Comparison of ENCODE assay signal across 10 mouse cellular contexts in genomic region chr15:100627774-100628370, GRCm38 (mm10). TPM values are rescaled to one million over a fixed set of nuclear protein-coding genes. Genes with fewer than 3 reads are reported as not detected.
DNase-seq lines count a peak whose midpoint lies in the region; ATAC-seq and TF ChIP-seq lines count a peak whose summit lies in the region.
"Had no signal": no experiment of that assay in that cellular context is flagged by ENCODE, and none has a peak within 500 bp of the region (broad histone marks: within the 10 kb centered on the region; RNA-seq: fewer than 3 reads in every experiment).

No protein-coding gene starts in this region.

- H3K9ac ChIP-seq in hindbrain, embryonic 16.5 days (ENCODE audit: low read depth, low read length): no peak overlapping the region
- no peak overlapping the region; the same call in 1 of the 2 replicates for H3K9ac ChIP-seq in ES-E14 (ENCODE audit: insufficient read depth, low read depth, low read length, poor library complexity, severe bottlenecking)
- 0 out of 2 replicates have a peak overlapping the region, but pooled peaks have one; percentile 1 for H3K9ac ChIP-seq in limb, embryonic 14.5 days (ENCODE audit: low read depth, low read length, severe bottlenecking)
- H3K9ac ChIP-seq: hindbrain, embryonic 15.5 days; midbrain, embryonic 15.5 days had no signal

- no peaks in the 10 kb centered on the region for H3K36me3 ChIP-seq in hindbrain, embryonic 10.5 days
- H3K36me3 ChIP-seq in hindbrain, embryonic 16.5 days (ENCODE audit: control insufficient read depth, insufficient read depth, low read length): no peaks in the 10 kb centered on the region
- H3K36me3 ChIP-seq in ES-E14 (ENCODE audit: control insufficient read depth, insufficient read depth, low read length, poor library complexity, severe bottlenecking): peaks cover 9% of the 10 kb centered on the region; the same call in 1 of the 2 replicates
- H3K36me3 ChIP-seq in limb, embryonic 14.5 days (ENCODE audit: control insufficient read depth, insufficient read depth, low read length): no peaks in the 10 kb centered on the region
- H3K36me3 ChIP-seq: hindbrain, embryonic 15.5 days; midbrain, embryonic 15.5 days had no signal

- no peak overlapping the region for H3K4me2 ChIP-seq in hindbrain, embryonic 16.5 days (ENCODE audit: low read length)
- no peak overlapping the region; the same call in 1 of the 2 replicates for H3K4me2 ChIP-seq in limb, embryonic 14.5 days (replicated peaks; ENCODE audit: low read depth, low read length, severe bottlenecking)
- H3K4me2 ChIP-seq: hindbrain, embryonic 15.5 days; midbrain, embryonic 15.5 days had no signal

- in situ Hi-C loops in ES-E14 (cut with MboI; ENCODE audit: low sequenced_read_pairs in 2 of 2, unreplicated experiment in 2 of 2): no loop called here

- 5% methylated on average over 11 of the region's 11 CpGs for WGBS in hindbrain, embryonic 10.5 days
- 5% methylated on average over 11 of the region's 11 CpGs for WGBS in hindbrain, embryonic 16.5 days
- WGBS in limb, embryonic 14.5 days: 4% methylated on average over 11 of the region's 11 CpGs

- peak overlapping the region; percentile 56 for H3K27ac ChIP-seq in hindbrain, embryonic 10.5 days
- H3K27ac ChIP-seq in hindbrain, embryonic 16.5 days (ENCODE audit: low read depth, low read length): no peak overlapping the region
- H3K27ac ChIP-seq in ES-E14 (ENCODE audit: insufficient read depth, low read depth, low read length, poor library complexity, severe bottlenecking): peak overlapping the region; percentile 91; the same call in 1 of the 2 replicates
- H3K27ac ChIP-seq in limb, embryonic 14.5 days (replicated peaks; ENCODE audit: low read depth, low read length): no peak overlapping the region
- H3K27ac ChIP-seq: hindbrain, embryonic 15.5 days; midbrain, embryonic 15.5 days had no signal

- DNase-seq in hindbrain, embryonic 10.5 days (ENCODE audit: low spot score): no peak
- DNase-seq in 3T3-L1 (ENCODE audit: low read depth, low spot score) (peak; percentile 31), ES-E14 (ENCODE audit: low read depth, low spot score) (peak; percentile 52)
- DNase-seq in limb, embryonic 14.5 days (ENCODE audit: low spot score): no peak
- no peak for DNase-seq in urinary bladder, adult 18-20 months (ENCODE audit: low spot score in 2 of 2)
- DNase-seq: right cerebral cortex, postnatal 25 days had no signal

- H3K27me3 ChIP-seq in hindbrain, embryonic 10.5 days (ENCODE audit: insufficient read depth, poor library complexity, severe bottlenecking): peaks cover 27% of the 10 kb centered on the region
- no peaks in the 10 kb centered on the region; the same call in 1 of the 2 replicates for H3K27me3 ChIP-seq in hindbrain, embryonic 16.5 days (replicated peaks; ENCODE audit: control insufficient read depth, insufficient read depth, low read length)
- no peaks in the 10 kb centered on the region for H3K27me3 ChIP-seq in limb, embryonic 14.5 days (ENCODE audit: control insufficient read depth, insufficient read depth, low read length)
- H3K27me3 ChIP-seq: midbrain, embryonic 15.5 days had no signal

- TF ChIP-seq POLR2A in limb, embryonic 14.5 days (IDR thresholded peaks at IDR 0.05; ENCODE audit: borderline replicate concordance, extremely low read depth, insufficient read depth, insufficient read length): no peak

- peaks cover 15% of the 10 kb centered on the region for H3K4me1 ChIP-seq in hindbrain, embryonic 10.5 days (replicated peaks)
- H3K4me1 ChIP-seq in hindbrain, embryonic 16.5 days (ENCODE audit: control insufficient read depth, insufficient read depth, low read depth, low read length): no peaks in the 10 kb centered on the region
- peaks cover 26 to 55% of the 10 kb centered on the region in 2 experiments for H3K4me1 ChIP-seq in ES-E14 (ENCODE audit: control insufficient read depth in 2 of 2, insufficient read depth in 2 of 2, low read length in 2 of 2, poor library complexity in 1 of 2)
- H3K4me1 ChIP-seq in limb, embryonic 14.5 days (ENCODE audit: control insufficient read depth, insufficient read depth, low read length): peaks cover 8% of the 10 kb centered on the region; the same call in 1 of the 2 replicates
- H3K4me1 ChIP-seq: hindbrain, embryonic 15.5 days had no signal

- ATAC-seq in hindbrain, embryonic 16.5 days: no peak
- ATAC-seq in limb, embryonic 14.5 days (ENCODE audit: low FRiP score, low read depth): no peak; the same call in 1 of the 2 replicates
- ATAC-seq in activated CD4-positive, CD25-positive, alpha-beta regulatory T cell, adult 4 months: no peak
- ATAC-seq: midbrain, embryonic 15.5 days had no signal

- H3K4me3 ChIP-seq in hindbrain, embryonic 10.5 days: no peak overlapping the region
- no peak overlapping the region for H3K4me3 ChIP-seq in hindbrain, embryonic 16.5 days (ENCODE audit: low read length)
- peak overlapping the region; percentile 3 to 48 for H3K4me3 ChIP-seq in ES-E14 (ENCODE audit: insufficient read depth in 1 of 2, low read depth in 1 of 2, low read length in 2 of 2, poor library complexity in 1 of 2, severe bottlenecking in 1 of 2)
- no peak overlapping the region for H3K4me3 ChIP-seq in limb, embryonic 14.5 days (replicated peaks; ENCODE audit: low read length)
- H3K4me3 ChIP-seq: hindbrain, embryonic 15.5 days; midbrain, embryonic 15.5 days had no signal

- H3K9me3 ChIP-seq in hindbrain, embryonic 10.5 days: no peaks in the 10 kb centered on the region
- no peaks in the 10 kb centered on the region for H3K9me3 ChIP-seq in hindbrain, embryonic 16.5 days (ENCODE audit: control insufficient read depth, low read length)
- no peaks in the 10 kb centered on the region for H3K9me3 ChIP-seq in ES-E14 (ENCODE audit: control insufficient read depth, insufficient read depth, low read depth, low read length)
- no peaks in the 10 kb centered on the region for H3K9me3 ChIP-seq in limb, embryonic 14.5 days (ENCODE audit: control insufficient read depth, low read length)
- H3K9me3 ChIP-seq: hindbrain, embryonic 15.5 days; midbrain, embryonic 15.5 days had no signal

TF ChIP-seq in ES-E14, 5 proteins besides CTCF, POLR2A, EP300 and RAD21:
- TF ChIP-seq ZNF384 (IDR thresholded peaks at IDR 0.05; ENCODE audit: low read depth, low read length) (no peak; the same call in 1 of the 2 replicates), MAFK (IDR thresholded peaks at IDR 0.05; ENCODE audit: insufficient read depth, low read depth, low read length) (no peak), HCFC1 (IDR thresholded peaks at IDR 0.05; ENCODE audit: borderline replicate concordance, insufficient read depth, low read length) (no peak), ZC3H11A (IDR thresholded peaks at IDR 0.05; ENCODE audit: borderline replicate concordance, low read depth, low read length) (no peak), CHD2 (IDR thresholded peaks at IDR 0.05; ENCODE audit: low read depth, low read length) (no peak)
TF ChIP-seq in ES-E14: peak in this region for 0.

RNA-seq across cellular contexts. Expression of gene Smagp, which starts 8.9 kb away (rescaled TPM):
- polyA plus RNA-seq in hindbrain, embryonic 10.5 days (2016; fragmentation: Nextera tagmentation; extraction: Ambion mirVana): 5.7 and 6.5 TPM in 2 replicates
- 3.6 and 4.1 TPM in 2 replicates for polyA plus RNA-seq in hindbrain, embryonic 16.5 days (2015; fragmentation: Nextera tagmentation; extraction: Ambion mirVana)
- total RNA-seq in ES-E14 (2012; rRNA removed): 20.0 and 27.3 TPM in 2 replicates
- polyA plus RNA-seq in limb, embryonic 14.5 days (2012; rRNA removed): 18.5 and 19.7 TPM in 2 replicates
- 21.5 and 25.4 TPM in 2 replicates for polyA plus RNA-seq in limb, embryonic 14.5 days (2014; fragmentation: Nextera tagmentation; extraction: Ambion mirVana)
- not detected for polyA plus RNA-seq in activated CD4-positive, CD25-positive, alpha-beta regulatory T cell, adult 4 months (2017; shearing (Covaris generic))

RNA-seq across cellular contexts. Expression of gene Dazap2, which starts 12.7 kb away (rescaled TPM):
- polyA plus RNA-seq in hindbrain, embryonic 10.5 days (2016; fragmentation: Nextera tagmentation; extraction: Ambion mirVana): 231 and 240 TPM in 2 replicates
- 123 and 134 TPM in 2 replicates for polyA plus RNA-seq in hindbrain, embryonic 16.5 days (2015; fragmentation: Nextera tagmentation; extraction: Ambion mirVana)
- total RNA-seq in ES-E14 (2012; rRNA removed): 13.5 and 27.6 TPM in 2 replicates
- polyA plus RNA-seq in limb, embryonic 14.5 days (2012; rRNA removed): 139 and 213 TPM in 2 replicates
- 185 and 191 TPM in 2 replicates for polyA plus RNA-seq in limb, embryonic 14.5 days (2014; fragmentation: Nextera tagmentation; extraction: Ambion mirVana)
- 100 to 1,000 TPM; 741 to 756 TPM for polyA plus RNA-seq in activated CD4-positive, CD25-positive, alpha-beta regulatory T cell, adult 4 months (2017; shearing (Covaris generic))

RNA-seq across cellular contexts. Expression of gene Pou6f1, which starts 28.1 kb away (rescaled TPM):
- 4.5 and 9.8 TPM in 2 replicates for polyA plus RNA-seq in hindbrain, embryonic 10.5 days (2016; fragmentation: Nextera tagmentation; extraction: Ambion mirVana)
- 26.4 and 31.2 TPM in 2 replicates for polyA plus RNA-seq in hindbrain, embryonic 16.5 days (2015; fragmentation: Nextera tagmentation; extraction: Ambion mirVana)
- total RNA-seq in ES-E14 (2012; rRNA removed): 2.9 and 4.1 TPM in 2 replicates
- polyA plus RNA-seq in limb, embryonic 14.5 days (2012; rRNA removed): 24.9 and 32.4 TPM in 2 replicates
- polyA plus RNA-seq in limb, embryonic 14.5 days (2014; fragmentation: Nextera tagmentation; extraction: Ambion mirVana): 9.8 and 13.5 TPM in 2 replicates
- polyA plus RNA-seq in activated CD4-positive, CD25-positive, alpha-beta regulatory T cell, adult 4 months (2017; shearing (Covaris generic)): 1 to 10 TPM; 7.5 to 9.1 TPM

RNA-seq across cellular contexts. Expression of gene Bin2, which starts 41.5 kb away (rescaled TPM):
- 4.0 and 4.5 TPM in 2 replicates for polyA plus RNA-seq in hindbrain, embryonic 10.5 days (2016; fragmentation: Nextera tagmentation; extraction: Ambion mirVana)
- polyA plus RNA-seq in hindbrain, embryonic 16.5 days (2015; fragmentation: Nextera tagmentation; extraction: Ambion mirVana): 1.6 and 1.9 TPM in 2 replicates
- total RNA-seq in ES-E14 (2012; rRNA removed): 7.9 and 12.5 TPM in 2 replicates
- polyA plus RNA-seq in limb, embryonic 14.5 days (2012; rRNA removed): 3.7 and 4.7 TPM in 2 replicates
- 2.3 and 3.5 TPM in 2 replicates for polyA plus RNA-seq in limb, embryonic 14.5 days (2014; fragmentation: Nextera tagmentation; extraction: Ambion mirVana)
- 100 to 1,000 TPM; 348 to 423 TPM for polyA plus RNA-seq in activated CD4-positive, CD25-positive, alpha-beta regulatory T cell, adult 4 months (2017; shearing (Covaris generic))

RNA-seq across cellular contexts. Expression of gene Cela1, which starts 59.8 kb away (rescaled TPM):
- 1.6 and 2.8 TPM in 2 replicates for polyA plus RNA-seq in hindbrain, embryonic 10.5 days (2016; fragmentation: Nextera tagmentation; extraction: Ambion mirVana)
- 1.4 and 2.0 TPM in 2 replicates for polyA plus RNA-seq in hindbrain, embryonic 16.5 days (2015; fragmentation: Nextera tagmentation; extraction: Ambion mirVana)
- 2.4 and 3.3 TPM in 2 replicates for total RNA-seq in ES-E14 (2012; rRNA removed)
- 2.6 and 3.9 TPM in 2 replicates for polyA plus RNA-seq in limb, embryonic 14.5 days (2012; rRNA removed)
- polyA plus RNA-seq in limb, embryonic 14.5 days (2014; fragmentation: Nextera tagmentation; extraction: Ambion mirVana): 2.8 and 3.4 TPM in 2 replicates
- 10 to 100 TPM in 1 of 2 experiments, 1 to 10 TPM in 1; 6.7 to 10.3 TPM for polyA plus RNA-seq in activated CD4-positive, CD25-positive, alpha-beta regulatory T cell, adult 4 months (2017; shearing (Covaris generic))

Comparison
In these comparisons a context has a peak if more than half of its experiments do, and no peak if none do; other contexts are left out.
1. H3K27ac ChIP-seq: peak in hindbrain, embryonic 10.5 days (single experiment) and ES-E14 (single experiment); none in hindbrain, embryonic 16.5 days (single experiment) and limb, embryonic 14.5 days (single experiment).
2. DNase-seq: peak in 3T3-L1 (single experiment) and ES-E14 (single experiment); none in hindbrain, embryonic 10.5 days (single experiment), limb, embryonic 14.5 days (single experiment) and urinary bladder, adult 18-20 months (0 of 2).
3. H3K4me3 ChIP-seq: peak in ES-E14 (2 of 2); none in hindbrain, embryonic 10.5 days (single experiment), hindbrain, embryonic 16.5 days (single experiment) and limb, embryonic 14.5 days (single experiment).